Mouse (Mus musculus) heart, adult 2 months (tissue): ENCODE measurements at regions not wholly inside any gene's neighbourhood (a gene's known extent, or its start where the extent isn't known, plus 50 kb on each side); places are given as distances from the start of the nearest gene placed in this dataset.

Experiments used
- DNase-seq, 2 experiments: peaks; one replicate each; pipeline ENCODE4 v3.0.0; 2021
- H3K27ac ChIP-seq: fragments of 200-600 bp; 2 replicates; pipeline ENCODE4 v1.8.1; 2022
- H3K27me3 ChIP-seq: fragments of 200-500 bp; 2 replicates; pipeline ENCODE4 v1.6.1; 2012; ENCODE audit warnings: mild to moderate bottlenecking, low read length, inconsistent platforms, mixed read lengths; ENCODE audit not compliant: control insufficient read depth, insufficient read depth
- H3K36me3 ChIP-seq: fragments of 200-500 bp; 2 replicates; pipeline ENCODE4 v1.6.1; 2012; ENCODE audit warnings: low read length, inconsistent platforms; ENCODE audit not compliant: control insufficient read depth, insufficient read depth
- H3K4me1 ChIP-seq: fragments of 200-500 bp; 2 replicates; pipeline ENCODE4 v1.6.1; 2011; ENCODE audit warnings: low read length; ENCODE audit not compliant: control insufficient read depth, insufficient read depth
- H3K4me3 ChIP-seq: fragments of 200-600 bp; 2 replicates; pipeline ENCODE4 v1.8.1; 2022
- H3K79me2 ChIP-seq: fragments of 200-500 bp; replicated peaks from 2 replicates; pipeline ENCODE4 v1.6.1; 2012; ENCODE audit warnings: mild to moderate bottlenecking, inconsistent platforms, low read length, moderate library complexity, mixed read lengths; ENCODE audit not compliant: control insufficient read depth, insufficient read depth
- H3K9ac ChIP-seq: fragments of 200-500 bp; 2 replicates; pipeline ENCODE4 v1.6.1; 2012; ENCODE audit warnings: low read depth, mild to moderate bottlenecking, control low read depth, inconsistent platforms, low read length, mixed read lengths
- CTCF ChIP-seq: fragments of 200-600 bp; IDR thresholded peaks from 2 replicates; pipeline ENCODE4 v1.8.1; 2022; ENCODE audit warnings: antibody characterized with exemption, mild to moderate bottlenecking, moderate library complexity
- EP300 ChIP-seq: fragments of 200-500 bp; IDR thresholded peaks from 2 replicates; pipeline ENCODE4 v1.6.1; 2011; ENCODE audit warnings: low read depth, low read length, control low read depth; ENCODE audit not compliant: insufficient read depth
- POLR2A ChIP-seq: fragments of 200-500 bp; IDR thresholded peaks from 2 replicates; pipeline ENCODE4 v1.6.1; 2011; ENCODE audit warnings: mild to moderate bottlenecking, low read depth, low read length, control low read depth; ENCODE audit not compliant: insufficient read depth
- WGBS: fragments of 180-500 bp; shearing (Covaris S2); methylation state at CpG from one replicate; pipeline ENCODE4 v1.1.7; 2018; 5-methylcytosine and 5-hydroxymethylcytosine counted together
- intact Hi-C: fragments of 180-260 bp; cut with DNase I; formaldehyde crosslinking; loops from one replicate; pipeline ENCODE4 v1.15.1; 2025

- 85% methylated on average over 11 of the region's 11 CpGs for WGBS
- H3K36me3 ChIP-seq: no peaks in the 10 kb centered on the region
- H3K4me3 ChIP-seq: no peak overlapping the region
- peaks cover 5% of the 10 kb centered on the region for H3K4me1 ChIP-seq
- no peak overlapping the region for H3K9ac ChIP-seq
- intact Hi-C loops: no loop called here
- no peaks in the 10 kb centered on the region for H3K27me3 ChIP-seq
- H3K27ac ChIP-seq: no peak overlapping the region
- no peaks in the 10 kb centered on the region for H3K79me2 ChIP-seq
- TF ChIP-seq EP300 (no peak), CTCF (no peak), POLR2A (no peak)
- no peak for DNase-seq
Observed at GRCm38 (mm10) chr10:21829062-21829731, 52.8 kb upstream of the Sgk1 start.

- Histone ChIP-seq H3K27me3 (no peaks in the 10 kb centered on the region), H3K9ac (no peak overlapping the region), H3K4me3 (no peak overlapping the region), H3K27ac (no peak overlapping the region), H3K4me1 (peaks cover 5% of the 10 kb centered on the region), H3K79me2 (no peaks in the 10 kb centered on the region), H3K36me3 (no peaks in the 10 kb centered on the region)
- intact Hi-C loops: no loop called here
- TF ChIP-seq EP300 (no peak), POLR2A (no peak), CTCF (no peak)
- DNase-seq: no peak
- WGBS: 71% methylated on average over 6 of the region's 6 CpGs
Observed at GRCm38 (mm10) chr10:21831002-21831696, 50.8 kb upstream of the Sgk1 start.
